Mouse (Mus musculus) megakaryocyte, embryonic 14.5 days (primary cell): ENCODE results near the gene Pla2g10.
"Not testable (repeated sequence)": the region's sequence is repeated elsewhere in the genome, so short reads cannot be mapped to it uniquely, and the experiment has no call there.

Experiments used
- FLI1 ChIP-seq: IDR thresholded peaks from 2 replicates; pipeline ENCODE4 v1.6.1; 2012; ENCODE audit warnings: low read length, inconsistent platforms, mixed read lengths
- GATA1 ChIP-seq: IDR thresholded peaks from 3 replicates; pipeline ENCODE4 v1.6.1; 2012; ENCODE audit warnings: mixed read lengths, low read length, inconsistent platforms, borderline replicate concordance

DNA sequence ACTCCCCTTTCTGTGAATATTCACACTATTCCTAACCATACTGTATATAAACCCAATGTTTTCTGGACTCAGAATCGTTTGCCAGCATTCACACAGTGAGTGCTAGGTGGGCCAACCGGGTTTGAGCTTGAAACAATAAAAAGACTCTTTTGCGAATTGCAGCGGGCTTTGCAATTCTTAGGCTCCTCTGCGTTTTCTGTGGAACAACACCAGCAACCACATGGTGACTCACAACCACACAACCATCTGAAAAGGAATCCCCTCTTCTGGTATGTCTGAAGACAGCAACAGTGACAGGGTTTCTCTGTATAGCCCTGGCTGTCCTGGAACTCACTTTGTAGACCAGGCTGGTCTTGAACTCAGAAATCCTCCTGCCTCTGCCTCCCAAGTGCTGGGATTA lies 41.3 kb upstream of the Pla2g10 start:
- not testable (repeated sequence) for TF ChIP-seq GATA1, FLI1
